Mouse (Mus musculus) midbrain, postnatal 0 days (tissue): ENCODE data around the gene Bst1. TPM values are rescaled to one million over a fixed set of nuclear protein-coding genes. Genes with fewer than 3 reads are reported as not detected.

Experiments
- ATAC-seq: fragments of 200-750 bp; cut with Nextera tagmentation; 2 replicates; pipeline ENCODE4 v1.8.0; 2017; ENCODE audit warnings: moderate number of reproducible peaks, mild to moderate bottlenecking, moderate TSS enrichment, moderate library complexity; ENCODE audit not compliant: low FRiP score
- DNase-seq: peaks from one replicate; pipeline ENCODE4 v3.0.0-alpha.2; 2015; ENCODE audit warnings: low spot score
- H3K27ac ChIP-seq: fragments of 300-500 bp; sonication (generic); 2 replicates; pipeline ENCODE4 v1.5.1; 2014; ENCODE audit warnings: low read depth, mild to moderate bottlenecking, low read length, mixed read lengths
- H3K27me3 ChIP-seq: fragments of 300-500 bp; sonication (generic); 2 replicates; pipeline ENCODE4 v1.6.1; 2014; ENCODE audit warnings: low read length, control low read depth, mixed read lengths; ENCODE audit not compliant: insufficient read depth
- H3K36me3 ChIP-seq: fragments of 300-500 bp; sonication (generic); 2 replicates; pipeline ENCODE4 v1.6.1; 2014; ENCODE audit warnings: low read length, control low read depth, mixed read lengths; ENCODE audit not compliant: insufficient read depth
- H3K4me1 ChIP-seq: fragments of 300-500 bp; sonication (generic); 2 replicates; pipeline ENCODE4 v1.6.1; 2014; ENCODE audit warnings: mild to moderate bottlenecking, control low read depth, antibody characterized with exemption, low read length, mixed read lengths; ENCODE audit not compliant: insufficient read depth
- H3K4me2 ChIP-seq: fragments of 300-500 bp; sonication (generic); 2 replicates; pipeline ENCODE4 v1.6.1; 2014; ENCODE audit warnings: low read depth, mild to moderate bottlenecking, low read length, mixed read lengths; ENCODE audit not compliant: poor library complexity, severe bottlenecking
- H3K4me3 ChIP-seq: fragments of 300-500 bp; sonication (generic); 2 replicates; pipeline ENCODE4 v1.5.1; 2014; ENCODE audit warnings: low read depth, mild to moderate bottlenecking, low read length, moderate library complexity
- H3K9ac ChIP-seq: fragments of 300-500 bp; sonication (generic); replicated peaks from 2 replicates; pipeline ENCODE4 v1.6.1; 2014; ENCODE audit warnings: mild to moderate bottlenecking, low read length, moderate library complexity, mixed read lengths; ENCODE audit not compliant: poor library complexity, severe bottlenecking
- H3K9me3 ChIP-seq: fragments of 300-500 bp; sonication (generic); 2 replicates; pipeline ENCODE4 v1.6.1; 2016; ENCODE audit warnings: low read length, control low read depth
- CTCF ChIP-seq: IDR thresholded peaks from 2 replicates; pipeline ENCODE4 v1.5.1; 2016; ENCODE audit warnings: antibody characterized with exemption, mild to moderate bottlenecking
- WGBS: fragments of 180-500 bp; shearing (Covaris S2); extraction: QIAGEN DNeasy Blood & Tissue Kit; methylation state at CpG from one replicate; pipeline ENCODE4 v1.1.7; 2014; 5-methylcytosine and 5-hydroxymethylcytosine counted together
- polyA plus RNA-seq: library from polyadenylated mRNA; unstranded; fragments of >200 nt; fragmentation: Nextera tagmentation; extraction: Ambion mirVana; gene quantifications from 2 replicates; pipeline ENCODE4 v1.2.1, GENCODE M21; 2015
- total RNA-seq: library from RNA; depleted of rRNA; stranded (reverse); fragments of >200 nt; gene quantifications from 2 replicates; pipeline ENCODE4 v1.2.3, GENCODE M21; 2014

Gene Bst1
- total and polyA plus RNA-seq, 2 experiments from 2014 or later, result 0.21 to 0.55 TPM

- no peaks in the 10 kb centered on the region for H3K9me3 ChIP-seq
- no peak for TF ChIP-seq CTCF
- no peak overlapping the region for H3K4me2 ChIP-seq
- no peak overlapping the region for H3K4me3 ChIP-seq
- H3K27me3 ChIP-seq, result no peaks in the 10 kb centered on the region
- 86% methylated on average over 9 of the region's 9 CpGs for WGBS
- H3K9ac ChIP-seq, result no peak overlapping the region
- no peak for ATAC-seq
- no peaks in the 10 kb centered on the region for H3K36me3 ChIP-seq
- no peak overlapping the region for H3K27ac ChIP-seq
- DNase-seq, result no peak
- no peaks in the 10 kb centered on the region for H3K4me1 ChIP-seq
These were observed 8.7 kb downstream of the Bst1 start for GRCm38 (mm10) chr5:43827366-43827765.

GRCm38 (mm10) chr5:43836590-43836989 lies 17.9 kb downstream of the Bst1 start:
- Histone ChIP-seq H3K4me2 (no peak overlapping the region), H3K27ac (no peak overlapping the region), H3K4me1 (no peaks in the 10 kb centered on the region), H3K4me3 (no peak overlapping the region), H3K9ac (no peak overlapping the region), H3K36me3 (no peaks in the 10 kb centered on the region), H3K27me3 (no peaks in the 10 kb centered on the region), H3K9me3 (no peaks in the 10 kb centered on the region)
- DNase-seq, result no peak
- no peak for ATAC-seq
- peak; percentile 36; the same call in 1 of the 2 replicates for TF ChIP-seq CTCF
- 92% methylated on average over 7 of the region's 7 CpGs for WGBS

DNA sequence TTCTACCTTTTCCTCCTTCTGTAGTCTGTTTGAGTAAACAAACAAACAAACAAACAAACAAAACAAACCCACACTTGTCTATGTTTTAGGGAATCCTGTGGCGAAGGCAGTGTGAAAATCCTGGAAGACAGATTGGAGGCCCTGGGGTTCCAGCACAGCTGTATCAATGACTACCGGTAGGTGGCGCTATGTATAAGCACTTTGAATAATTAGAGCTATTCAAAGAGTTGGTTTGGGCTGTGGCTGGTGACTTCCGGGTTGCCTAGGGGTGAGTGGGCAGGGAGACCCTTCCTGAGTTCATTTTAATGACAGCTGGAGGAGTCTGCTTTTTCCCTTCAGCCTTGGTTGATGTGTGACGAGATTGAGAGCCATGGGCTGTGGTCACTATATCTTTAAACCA lies 18.7 kb downstream of the Bst1 start:
- H3K36me3 ChIP-seq, result no peaks in the 10 kb centered on the region
- H3K4me3 ChIP-seq, result no peak overlapping the region
- DNase-seq (peak; percentile 29), ATAC-seq (no peak)
- peak; percentile 64 for TF ChIP-seq CTCF
- no peaks in the 10 kb centered on the region for H3K27me3 ChIP-seq
- 52% methylated on average over 5 of the region's 5 CpGs for WGBS
- H3K4me1 ChIP-seq, result no peaks in the 10 kb centered on the region
- H3K9me3 ChIP-seq, result no peaks in the 10 kb centered on the region
- H3K9ac ChIP-seq, result no peak overlapping the region
- H3K27ac ChIP-seq, result no peak overlapping the region
- H3K4me2 ChIP-seq, result no peak overlapping the region

DNA sequence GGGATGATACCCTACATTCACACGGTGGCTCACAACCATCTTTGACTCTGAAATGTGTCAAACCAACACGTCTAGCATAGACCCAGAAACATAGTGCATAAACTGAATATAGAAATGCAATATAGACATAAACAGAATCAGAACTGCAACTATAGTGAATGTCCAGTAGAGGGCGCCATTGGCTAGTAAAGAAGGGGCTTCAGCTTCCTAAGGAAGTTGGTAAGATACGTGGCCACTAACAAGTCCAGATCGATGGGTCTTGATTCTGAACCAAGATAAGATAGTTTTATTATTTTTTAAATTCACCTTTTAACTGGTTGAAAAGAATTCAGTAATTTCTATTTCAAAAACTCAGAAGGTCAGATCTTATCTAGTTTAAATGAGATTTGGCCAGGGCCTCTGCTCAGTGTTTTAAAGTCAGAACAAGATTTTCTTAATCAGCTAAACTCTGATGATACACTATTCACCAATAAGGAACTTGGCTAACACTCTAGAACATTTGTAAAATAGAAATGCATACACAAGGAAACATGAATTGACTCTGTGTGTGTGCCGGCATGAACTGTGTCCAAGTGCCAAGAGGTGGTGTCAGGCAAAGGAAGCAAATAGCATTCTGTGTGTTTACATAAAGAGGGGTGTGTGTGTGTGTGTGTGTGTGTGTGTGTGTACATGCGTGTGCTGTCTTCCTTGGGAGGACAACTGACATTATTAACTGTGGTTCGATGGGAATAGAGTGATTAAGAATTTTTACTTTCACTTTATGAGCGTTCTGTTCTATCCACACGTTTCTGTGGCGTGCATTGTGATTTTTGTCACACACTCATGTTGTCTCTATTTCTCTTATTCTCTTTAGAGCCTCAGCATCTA lies 22.7 kb downstream of the Bst1 start:
- Histone ChIP-seq H3K4me3 (no peak overlapping the region), H3K4me2 (peak overlapping the region; percentile 1; the same call in 1 of the 2 replicates), H3K36me3 (no peaks in the 10 kb centered on the region), H3K9ac (no peak overlapping the region), H3K27ac (no peak overlapping the region), H3K4me1 (no peaks in the 10 kb centered on the region), H3K9me3 (no peaks in the 10 kb centered on the region), H3K27me3 (no peaks in the 10 kb centered on the region)
- DNase-seq, result peak; percentile 87
- no peak for ATAC-seq
- WGBS, result 48% methylated on average over 11 of the region's 11 CpGs
- TF ChIP-seq CTCF, result peak; percentile 98

DNA sequence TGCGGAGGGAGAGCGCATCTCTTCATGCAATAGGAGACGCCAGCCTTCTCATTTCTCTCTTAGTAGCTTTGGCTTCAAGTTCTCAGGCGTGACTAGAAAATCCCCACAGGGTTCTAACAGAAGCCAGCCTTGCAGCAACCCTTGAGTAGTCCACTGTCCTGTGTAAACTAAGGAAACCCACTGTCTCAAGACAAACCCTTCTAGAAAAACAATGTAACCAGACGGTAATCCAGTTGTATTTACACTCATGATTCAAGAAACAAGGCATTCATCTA lies 23.3 kb downstream of the Bst1 start:
- Histone ChIP-seq H3K4me1 (no peaks in the 10 kb centered on the region), H3K9ac (no peak overlapping the region), H3K4me3 (no peak overlapping the region), H3K9me3 (no peaks in the 10 kb centered on the region), H3K27me3 (no peaks in the 10 kb centered on the region), H3K27ac (no peak overlapping the region), H3K4me2 (peak overlapping the region; percentile 1; the same call in 1 of the 2 replicates), H3K36me3 (no peaks in the 10 kb centered on the region)
- DNase-seq (no peak), ATAC-seq (no peak)
- 80% methylated on average over 5 of the region's 5 CpGs for WGBS
- TF ChIP-seq CTCF, result no peak

DNA sequence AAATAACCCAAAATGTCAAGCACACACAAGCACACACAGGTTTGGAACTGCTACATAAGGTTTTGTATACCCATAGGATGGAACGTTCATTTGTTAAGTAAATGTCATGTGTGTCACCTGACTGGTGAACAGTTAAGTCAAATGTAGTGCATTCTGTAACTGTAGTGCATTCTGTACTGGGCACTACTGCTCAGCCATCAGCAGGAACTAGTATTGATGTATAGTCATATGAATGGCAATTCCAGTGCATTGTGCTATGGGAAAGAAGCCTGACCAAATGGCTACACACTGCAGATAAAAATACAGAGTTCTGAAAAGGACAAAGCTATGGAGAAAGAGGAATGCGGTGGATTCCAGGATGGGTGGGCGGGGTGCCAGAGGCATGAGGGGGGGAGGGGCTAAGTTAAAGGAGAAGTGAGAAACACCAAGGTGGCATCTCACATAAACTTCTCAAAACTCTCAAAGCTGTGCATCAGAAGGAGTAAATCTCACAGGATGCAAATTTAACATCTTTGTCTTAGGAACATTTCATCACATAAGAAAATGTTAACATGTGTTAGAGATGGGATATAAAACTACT lies 24.0 kb downstream of the Bst1 start:
- Histone ChIP-seq H3K27me3 (no peaks in the 10 kb centered on the region), H3K4me2 (no peak overlapping the region), H3K36me3 (no peaks in the 10 kb centered on the region), H3K27ac (no peak overlapping the region), H3K9me3 (no peaks in the 10 kb centered on the region), H3K4me1 (no peaks in the 10 kb centered on the region), H3K4me3 (no peak overlapping the region), H3K9ac (no peak overlapping the region)
- no peak for DNase-seq
- 66% methylated on average over 3 of the region's 3 CpGs for WGBS
- no peak for TF ChIP-seq CTCF
- no peak for ATAC-seq
